Mouse (Mus musculus): ENCODE results near the gene Ddc.

- TF ChIP-seq ETS1 (IDR thresholded peaks at IDR 0.05; ENCODE audit: low read depth, low read length) (no peak), NELFE (IDR thresholded peaks at IDR 0.05; ENCODE audit: low read depth, low read length) (no peak)
Measured at GRCm38 (mm10) chr11:11769281-11769680, 128.7 kb downstream of the Ddc start.

All from MEL (cell line).